Mouse (Mus musculus) lung, adult 18-20 months (tissue): ENCODE results near the gene Sorbs1.

Experiments
- DNase-seq, 2 experiments: peaks; one replicate each; pipeline ENCODE4 v3.0.0; 2022; ENCODE audit warnings: mixed read lengths in 2 of 2

The Sorbs1 gene

DNA sequence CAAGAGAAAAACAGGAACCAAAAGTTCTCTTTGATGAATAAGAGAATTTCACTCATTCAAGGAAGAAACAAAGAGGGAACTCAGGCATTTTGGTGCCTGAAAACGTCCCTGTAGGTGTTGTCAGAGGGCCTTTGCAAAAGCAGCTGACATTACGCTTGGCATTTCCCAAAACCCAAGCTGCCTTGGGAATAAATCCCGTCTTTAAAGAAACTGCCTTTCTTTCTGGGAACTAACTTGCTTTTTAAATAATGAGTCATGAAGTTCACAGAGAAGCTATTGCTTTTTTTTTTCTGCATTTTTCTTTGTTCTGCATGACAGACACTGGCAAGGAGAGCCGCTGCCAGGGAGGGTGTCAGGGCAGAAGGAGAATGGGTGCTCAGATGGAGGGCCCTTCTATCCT, 141.7 kb downstream of the Sorbs1 start:
- DNase-seq: no peak

GRCm38 (mm10) chr19:40369852-40370811, 143.4 kb downstream of the Sorbs1 start:
- no peak for DNase-seq

- DNase-seq: peak; percentile 51 to 68
Observed at GRCm38 (mm10) chr19:40368517-40368916, 145.1 kb downstream of the Sorbs1 start.

DNA sequence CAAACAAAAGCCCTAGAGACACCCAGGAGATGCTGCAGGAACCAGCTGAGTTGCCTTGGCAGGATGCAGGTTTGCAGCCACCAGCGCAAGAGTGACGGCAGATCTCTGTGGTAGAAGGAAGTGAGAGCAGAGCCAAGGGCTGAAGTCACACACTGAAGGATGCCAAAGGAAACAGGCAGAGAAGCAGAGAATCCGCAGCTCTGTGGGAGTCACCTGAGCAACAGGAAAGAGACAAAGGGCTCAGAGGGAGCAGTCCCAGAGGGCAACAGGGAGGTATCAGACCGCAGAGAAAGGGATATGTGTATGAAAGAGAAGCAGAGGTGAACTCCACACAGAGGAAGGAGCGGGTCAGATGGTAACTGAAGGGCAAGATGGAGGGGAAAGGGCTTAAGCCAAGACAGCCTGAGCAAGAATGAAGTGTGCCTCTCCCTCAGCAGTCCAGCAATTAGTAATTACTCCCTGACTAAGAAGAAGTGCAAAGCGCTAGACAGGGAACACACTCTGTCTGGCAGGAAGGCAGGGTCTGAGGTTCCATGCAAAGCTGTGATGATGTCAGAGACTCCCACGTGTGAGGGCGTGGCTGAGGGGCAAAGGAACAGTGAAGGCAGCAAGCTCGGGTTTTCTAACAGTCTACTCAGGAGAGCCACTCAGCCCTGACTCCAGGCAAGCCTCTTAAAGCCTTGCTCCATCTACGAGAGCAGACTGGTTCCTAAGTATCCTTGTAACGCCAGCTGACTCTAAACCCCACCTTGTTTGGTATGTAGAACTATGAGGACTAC, 147.2 kb downstream of the Sorbs1 start:
- DNase-seq: peak; percentile 72 to 83

DNA sequence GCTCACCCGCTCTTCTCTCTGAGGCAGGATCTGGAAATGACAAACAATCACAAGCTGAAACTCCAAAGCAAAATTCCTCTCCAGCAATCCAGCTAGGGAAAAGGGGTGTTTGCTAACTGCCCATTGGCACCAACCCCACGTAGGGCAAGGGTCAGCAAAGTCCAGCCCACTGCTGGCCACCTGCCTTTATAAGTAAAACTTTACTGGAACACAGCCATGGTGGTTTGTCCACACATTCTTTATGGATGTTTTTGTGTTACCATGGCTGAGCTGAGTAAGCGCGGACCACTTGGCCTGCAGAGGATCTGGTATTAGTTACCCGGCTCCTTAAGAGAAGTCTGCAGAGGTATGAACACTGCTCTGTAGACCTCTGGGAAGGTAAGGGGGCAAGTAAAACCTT, 148.4 kb downstream of the Sorbs1 start:
- DNase-seq: peak; percentile 60 to 67

- DNase-seq: no peak
Observed at GRCm38 (mm10) chr19:40363447-40363846, 150.1 kb downstream of the Sorbs1 start.

GRCm38 (mm10) chr19:40362203-40362865, 151.2 kb downstream of the Sorbs1 start:
- DNase-seq: no peak

GRCm38 (mm10) chr19:40359712-40360394, 153.7 kb downstream of the Sorbs1 start:
- no peak for DNase-seq

DNA sequence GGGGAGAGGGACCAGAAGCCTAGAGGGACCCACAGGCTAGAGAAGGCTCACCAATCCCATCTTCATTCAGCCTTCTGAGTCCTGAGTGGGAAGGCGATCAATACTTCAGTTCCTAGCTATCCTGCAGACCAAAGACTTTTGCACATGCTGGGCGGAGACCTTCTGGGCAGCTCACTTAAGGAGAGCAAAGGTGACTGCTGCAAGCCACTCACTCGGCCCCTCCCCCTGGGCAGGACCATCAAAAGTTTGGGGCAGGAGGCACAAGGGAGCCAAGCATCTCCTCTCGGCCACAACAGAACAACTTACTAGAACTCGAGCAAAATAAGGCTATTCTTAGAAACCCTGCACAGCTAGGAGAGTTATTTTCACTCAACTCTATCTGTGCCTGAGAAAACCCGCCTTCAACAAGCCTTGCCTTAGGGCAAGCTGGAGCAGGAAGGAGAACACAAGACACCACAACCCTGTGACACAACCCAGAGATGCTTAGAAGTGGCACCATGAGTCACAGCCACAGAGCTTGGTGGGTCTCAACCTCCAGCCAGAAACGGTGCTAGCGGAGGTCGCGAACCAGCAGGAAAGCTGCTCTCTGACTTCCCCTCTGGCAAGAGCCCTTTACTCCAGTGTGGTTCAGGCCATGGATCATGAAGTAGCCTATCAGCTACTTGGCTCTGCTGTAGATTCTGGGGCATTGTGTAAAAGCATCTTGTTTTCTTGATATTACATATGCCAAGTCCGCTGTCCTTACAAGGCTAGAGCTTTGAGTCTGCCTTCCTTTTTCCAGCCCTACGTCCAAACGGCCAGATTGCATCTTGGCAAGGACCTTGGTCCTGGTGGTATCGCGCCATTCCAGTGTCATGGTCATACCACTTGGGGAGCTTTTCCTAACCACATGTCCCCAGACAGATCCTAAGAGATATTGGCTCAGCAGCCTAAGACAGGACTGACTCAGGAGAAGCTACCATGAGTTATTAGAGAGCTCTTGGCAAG, 156.8 kb downstream of the Sorbs1 start:
- no peak for DNase-seq

- DNase-seq: no peak
Observed at GRCm38 (mm10) chr19:40355075-40355474, 158.5 kb downstream of the Sorbs1 start.

DNA sequence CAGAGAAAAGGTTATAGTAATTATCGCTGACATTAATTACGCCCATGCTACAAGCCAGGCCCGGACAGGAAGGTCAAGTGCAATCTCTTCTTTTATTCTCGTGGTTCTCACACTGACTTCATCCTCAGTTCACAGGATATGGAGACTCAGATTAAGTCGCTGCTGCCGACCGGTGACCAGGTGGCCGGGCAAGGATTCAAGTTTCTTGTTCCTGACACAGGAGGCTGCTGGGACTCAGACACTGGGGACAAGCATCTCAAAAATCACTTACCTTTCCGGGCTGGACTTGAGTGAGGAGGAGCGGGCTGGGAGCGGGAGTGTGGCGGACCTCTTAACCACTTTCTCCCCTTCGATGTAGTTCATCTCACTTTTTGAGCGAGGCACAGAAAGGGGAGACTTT, 161.6 kb downstream of the Sorbs1 start:
- DNase-seq: no peak

DNA sequence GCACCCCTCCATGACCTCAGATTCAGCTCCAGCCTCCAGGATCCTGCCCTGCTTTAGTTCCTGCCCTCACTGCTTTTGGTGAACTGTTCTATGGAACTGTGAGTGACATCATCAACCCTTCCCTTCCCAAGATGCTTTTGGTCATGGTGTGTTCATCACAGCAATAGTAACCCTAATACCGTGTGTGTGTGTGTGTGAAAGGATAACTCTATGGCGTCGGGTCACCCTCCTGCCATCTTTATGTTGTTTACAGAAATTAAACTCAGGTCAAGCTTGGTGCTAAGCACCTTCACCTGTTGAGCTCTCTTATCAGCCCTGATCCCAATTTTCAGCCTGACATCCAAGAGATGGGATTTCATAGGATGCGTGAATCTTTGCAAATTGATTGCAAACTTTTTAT, 162.7 kb downstream of the Sorbs1 start:
- DNase-seq: no peak

GRCm38 (mm10) chr19:40349713-40350671, 163.6 kb downstream of the Sorbs1 start:
- DNase-seq: no peak

GRCm38 (mm10) chr19:40349281-40349680, 164.3 kb downstream of the Sorbs1 start:
- DNase-seq: no peak

GRCm38 (mm10) chr19:40348652-40349051, 164.9 kb downstream of the Sorbs1 start:
- no peak for DNase-seq

DNA sequence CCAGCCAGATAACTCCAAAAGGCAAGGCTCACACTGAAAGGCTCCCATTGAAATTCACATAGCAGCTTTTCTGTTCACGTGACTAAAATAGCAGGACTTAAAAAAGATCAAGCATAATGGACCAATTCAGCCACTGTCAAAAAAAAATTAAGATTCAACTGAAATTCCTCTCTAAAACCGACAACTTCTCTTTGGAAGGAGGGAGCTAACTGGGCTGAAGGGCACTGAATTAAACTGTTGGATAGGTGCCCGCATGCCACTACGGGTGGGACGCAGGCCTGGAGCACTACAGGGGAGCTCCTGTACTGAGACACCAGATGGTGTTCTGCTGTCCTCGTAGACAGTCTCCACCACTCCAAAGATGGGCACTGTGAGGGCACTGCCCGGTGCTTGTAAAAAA, 165.4 kb downstream of the Sorbs1 start:
- no peak for DNase-seq

DNA sequence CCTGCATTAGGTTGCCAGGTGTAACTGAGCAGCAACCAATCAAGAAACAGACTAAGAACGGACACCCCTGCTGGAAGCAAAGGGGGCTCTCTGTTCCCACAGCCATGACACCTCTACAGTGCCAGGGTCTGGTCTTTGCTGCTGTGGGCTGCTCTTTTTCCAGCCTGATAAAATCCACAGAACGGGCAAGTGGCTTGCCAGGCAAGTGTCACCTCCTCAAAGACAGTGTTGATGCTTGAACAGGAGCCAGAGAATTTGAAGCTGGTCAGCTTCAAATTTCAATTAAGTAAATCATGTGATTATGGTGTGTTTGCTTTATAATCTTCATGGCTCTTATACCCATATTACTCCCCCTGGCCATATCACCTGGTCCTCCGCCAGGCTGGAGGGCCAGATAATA, 166.7 kb downstream of the Sorbs1 start:
- DNase-seq: no peak

DNA sequence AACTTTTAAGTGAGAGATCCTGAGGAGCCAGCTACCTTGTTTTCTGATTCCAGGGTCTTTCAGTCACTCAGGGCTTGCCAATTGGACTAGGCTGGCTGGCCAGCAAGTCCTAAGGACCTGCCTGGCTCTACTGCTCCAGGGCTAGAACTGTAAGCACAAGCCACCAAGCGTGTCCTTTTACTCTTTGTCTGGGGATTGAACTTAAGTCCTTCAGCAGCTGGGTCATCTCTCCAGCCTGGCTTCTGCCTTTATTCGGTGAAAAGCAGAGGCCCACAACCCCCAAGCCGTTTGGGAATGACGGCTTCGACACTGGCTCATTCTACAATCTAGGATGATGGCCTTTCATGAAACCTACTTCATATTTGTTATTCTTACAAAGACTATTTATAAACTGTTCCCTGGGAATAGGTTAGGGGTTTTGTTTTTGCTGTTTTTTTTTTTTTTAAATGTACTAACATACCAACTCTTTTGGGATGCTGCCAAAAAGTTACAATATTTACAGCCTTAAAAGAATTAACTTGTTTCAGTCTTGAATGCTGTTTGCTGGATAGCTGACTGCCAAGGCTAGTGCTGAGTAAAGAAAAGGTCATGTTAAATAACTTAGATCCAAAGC, 167.2 kb downstream of the Sorbs1 start:
- DNase-seq: no peak

GRCm38 (mm10) chr19:40345684-40346083, 167.9 kb downstream of the Sorbs1 start:
- DNase-seq: peak; percentile 54 to 57

DNA sequence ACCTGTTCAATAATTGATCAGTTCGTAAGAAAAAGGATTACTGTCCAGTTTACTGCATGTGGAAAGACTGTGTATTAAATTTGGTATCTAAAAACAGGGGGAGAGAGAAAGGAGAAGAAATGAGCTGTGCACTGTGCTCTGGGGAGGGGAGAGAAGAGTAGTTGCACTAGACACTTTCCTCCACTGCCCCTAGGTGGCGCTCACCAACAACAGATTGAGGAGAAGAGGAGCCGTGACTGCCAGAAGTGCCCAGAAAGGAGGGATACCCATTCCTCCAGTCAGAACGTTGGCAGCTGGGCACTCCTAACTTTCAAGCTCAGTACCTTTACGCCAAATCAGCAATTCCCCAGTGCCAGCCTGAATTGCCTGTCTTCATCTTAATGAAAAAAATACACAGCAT, 170.6 kb downstream of the Sorbs1 start:
- peak; percentile 72 to 79 for DNase-seq
